Mouse (Mus musculus) midbrain, embryonic 16.5 days (tissue): Measurements from ENCODE around the gene Mtor. TPM values are rescaled to one million over a fixed set of nuclear protein-coding genes. Genes with fewer than 3 reads are reported as not detected.

Experiments used
- ATAC-seq: fragments of 200-750 bp; cut with Nextera tagmentation; 2 replicates; pipeline ENCODE4 v1.8.0; 2017; ENCODE audit warnings: moderate TSS enrichment
- H3K27ac ChIP-seq: fragments of 300-500 bp; sonication (generic); 2 replicates; pipeline ENCODE4 v1.5.1; 2014; ENCODE audit warnings: mild to moderate bottlenecking, low read length, mixed read lengths
- H3K27me3 ChIP-seq: fragments of 300-500 bp; sonication (generic); 2 replicates; pipeline ENCODE4 v1.6.1; 2014; ENCODE audit warnings: low read depth, low read length, mixed read lengths; ENCODE audit not compliant: control insufficient read depth, insufficient read depth
- H3K36me3 ChIP-seq: fragments of 300-500 bp; sonication (generic); 2 replicates; pipeline ENCODE4 v1.6.1; 2014; ENCODE audit warnings: mild to moderate bottlenecking, low read length, moderate library complexity, mixed read lengths; ENCODE audit not compliant: control insufficient read depth, insufficient read depth
- H3K4me1 ChIP-seq: fragments of 300-500 bp; sonication (generic); 2 replicates; pipeline ENCODE4 v1.6.1; 2014; ENCODE audit warnings: mild to moderate bottlenecking, low read length, mixed read lengths; ENCODE audit not compliant: control insufficient read depth, insufficient read depth
- H3K4me2 ChIP-seq: fragments of 300-500 bp; sonication (generic); 2 replicates; pipeline ENCODE4 v1.6.1; 2014; ENCODE audit warnings: mild to moderate bottlenecking, low read length, mixed read lengths
- H3K4me3 ChIP-seq: fragments of 300-500 bp; sonication (generic); 2 replicates; pipeline ENCODE4 v1.5.1; 2014; ENCODE audit warnings: low read depth, mild to moderate bottlenecking, low read length, moderate library complexity, mixed read lengths
- H3K9ac ChIP-seq: fragments of 300-500 bp; sonication (generic); 2 replicates; pipeline ENCODE4 v1.6.1; 2014; ENCODE audit warnings: low read depth, low read length, mixed read lengths
- H3K9me3 ChIP-seq: fragments of 300-500 bp; sonication (generic); replicated peaks from 2 replicates; pipeline ENCODE4 v1.6.1; 2014; ENCODE audit warnings: mild to moderate bottlenecking, low read length, mixed read lengths; ENCODE audit not compliant: control insufficient read depth, poor library complexity, severe bottlenecking
- WGBS: fragments of 180-500 bp; shearing (Covaris S2); extraction: QIAGEN DNeasy Blood & Tissue Kit; methylation state at CpG from one replicate; pipeline ENCODE4 v1.1.7; 2014; 5-methylcytosine and 5-hydroxymethylcytosine counted together
- polyA plus RNA-seq: library from polyadenylated mRNA; unstranded; fragments of >200 nt; fragmentation: Nextera tagmentation; extraction: Ambion mirVana; gene quantifications from 2 replicates; pipeline ENCODE4 v1.2.1, GENCODE M21; 2015

The Mtor gene
- polyA plus RNA-seq, 1 experiment from 2014 or later, result 23.0 TPM

DNA sequence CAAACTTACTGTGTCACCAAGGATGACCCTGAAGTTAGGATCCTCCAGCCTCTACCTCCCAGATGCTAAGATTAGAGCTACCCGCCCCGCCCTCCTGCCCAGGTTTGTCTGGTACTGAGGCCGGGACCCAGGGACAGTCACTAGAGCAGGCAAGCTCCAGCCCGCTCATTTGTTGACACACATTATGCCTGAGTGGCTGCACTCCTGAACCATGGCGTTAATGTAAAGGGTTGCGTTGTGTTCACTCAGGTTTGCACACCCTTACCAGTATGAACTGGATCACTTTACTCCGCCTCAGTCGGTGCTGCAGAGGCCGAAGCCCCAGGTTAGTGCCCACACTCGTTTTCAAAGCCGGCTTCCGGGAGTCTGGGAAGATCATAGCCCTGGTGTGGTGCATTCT lies 115.2 kb downstream of the Mtor start:
- 96% methylated on average over 12 of the region's 12 CpGs for WGBS
- Histone ChIP-seq H3K27me3 (no peaks in the 10 kb centered on the region), H3K9me3 (no peaks in the 10 kb centered on the region), H3K4me3 (no peak overlapping the region), H3K4me1 (peaks cover 5% of the 10 kb centered on the region), H3K4me2 (no peak overlapping the region), H3K27ac (no peak overlapping the region), H3K36me3 (peaks cover 66% of the 10 kb centered on the region), H3K9ac (no peak overlapping the region)
- ATAC-seq, result no peak

DNA sequence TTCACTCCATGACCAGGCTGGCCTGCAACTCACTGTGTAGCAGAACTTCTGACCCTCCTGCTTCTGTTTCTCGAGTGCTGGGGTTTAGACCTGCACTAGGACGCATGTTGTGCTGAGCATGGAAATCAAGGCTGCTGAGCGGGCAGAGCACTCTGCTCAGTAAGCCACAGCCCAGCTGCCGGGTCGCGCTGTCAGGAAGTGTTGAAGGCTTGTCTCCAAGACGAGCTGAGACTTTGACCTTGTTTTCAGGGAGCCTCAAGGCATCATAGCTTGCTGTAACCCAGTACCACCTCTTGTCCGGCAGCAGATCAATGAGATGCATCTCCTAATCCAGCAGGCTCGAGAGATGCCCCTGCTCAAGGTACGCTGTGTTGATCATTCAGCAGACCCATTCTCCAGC lies 121.7 kb downstream of the Mtor start:
- no peak overlapping the region for H3K9ac ChIP-seq
- WGBS, result 91% methylated on average over 10 of the region's 10 CpGs
- H3K4me1 ChIP-seq, result no peaks in the 10 kb centered on the region

DNA sequence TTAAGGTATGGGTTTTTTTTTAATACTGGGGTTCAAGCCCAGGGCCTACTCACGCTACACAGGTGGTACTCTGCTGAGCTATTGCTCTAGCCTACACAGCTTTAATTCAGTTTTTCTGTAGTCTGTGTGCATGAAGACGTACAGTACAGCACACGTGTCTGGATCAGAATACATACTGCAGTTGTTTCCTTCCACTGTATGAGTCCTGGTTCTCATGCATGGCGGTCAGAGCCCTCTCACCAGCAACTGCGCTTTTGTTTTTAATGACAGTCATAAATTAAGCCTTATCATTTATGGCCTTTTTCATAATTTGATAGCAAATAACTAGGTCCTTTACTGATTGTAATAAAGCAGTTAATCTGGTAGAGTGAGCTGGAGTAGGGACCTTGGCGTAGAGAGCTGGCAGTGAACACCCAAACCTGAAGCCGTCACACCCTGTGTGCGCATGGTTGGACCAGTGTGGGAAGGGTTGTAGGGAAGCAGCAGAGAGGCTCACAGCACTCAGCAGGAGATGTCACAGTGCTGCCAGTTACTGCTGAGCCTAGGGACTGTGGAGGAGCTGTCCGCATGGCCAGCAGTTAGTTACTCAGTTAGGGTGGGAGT lies 122.4 kb downstream of the Mtor start:
- no peak overlapping the region for H3K4me2 ChIP-seq
- ATAC-seq, result no peak
- H3K27me3 ChIP-seq, result no peaks in the 10 kb centered on the region
- WGBS, result 96% methylated on average over 9 of the region's 9 CpGs
- peaks cover 81% of the 10 kb centered on the region for H3K36me3 ChIP-seq
- H3K9ac ChIP-seq, result no peak overlapping the region
- no peak overlapping the region for H3K27ac ChIP-seq
- H3K4me3 ChIP-seq, result no peak overlapping the region
- no peaks in the 10 kb centered on the region for H3K4me1 ChIP-seq
- no peaks in the 10 kb centered on the region for H3K9me3 ChIP-seq

More for the DNA sequence above, 121.7 kb downstream of the Mtor start:
- no peak for ATAC-seq
- Histone ChIP-seq H3K27ac (no peak overlapping the region), H3K4me2 (no peak overlapping the region), H3K27me3 (no peaks in the 10 kb centered on the region), H3K4me3 (no peak overlapping the region), H3K36me3 (peaks cover 79% of the 10 kb centered on the region), H3K9me3 (no peaks in the 10 kb centered on the region)

DNA sequence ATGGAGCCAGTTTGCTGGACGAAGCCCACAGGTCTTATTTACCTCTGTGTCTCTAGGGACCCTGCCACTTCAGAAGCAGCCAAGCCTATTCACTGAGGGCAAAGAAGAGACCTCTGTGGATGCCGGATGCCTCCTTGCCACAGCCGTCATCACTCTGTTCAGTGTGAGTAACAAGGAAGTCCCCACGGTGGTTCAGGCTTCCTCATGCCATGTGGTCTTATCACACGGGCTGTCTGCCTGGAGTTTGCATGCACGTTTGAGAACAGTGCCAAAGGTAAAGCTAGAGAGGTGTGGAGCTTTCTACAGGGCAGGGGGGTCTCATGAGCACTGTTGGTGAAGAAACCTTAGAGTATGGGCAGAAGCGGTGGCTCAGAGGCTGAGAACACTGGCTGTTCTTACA lies 124.8 kb downstream of the Mtor start:
- WGBS, result 95% methylated on average over 7 of the region's 7 CpGs
- Histone ChIP-seq H3K9ac (no peak overlapping the region), H3K4me3 (no peak overlapping the region), H3K27ac (no peak overlapping the region), H3K27me3 (no peaks in the 10 kb centered on the region), H3K36me3 (peaks cover 76% of the 10 kb centered on the region), H3K4me1 (no peaks in the 10 kb centered on the region), H3K4me2 (no peak overlapping the region), H3K9me3 (no peaks in the 10 kb centered on the region)
- ATAC-seq, result no peak

DNA sequence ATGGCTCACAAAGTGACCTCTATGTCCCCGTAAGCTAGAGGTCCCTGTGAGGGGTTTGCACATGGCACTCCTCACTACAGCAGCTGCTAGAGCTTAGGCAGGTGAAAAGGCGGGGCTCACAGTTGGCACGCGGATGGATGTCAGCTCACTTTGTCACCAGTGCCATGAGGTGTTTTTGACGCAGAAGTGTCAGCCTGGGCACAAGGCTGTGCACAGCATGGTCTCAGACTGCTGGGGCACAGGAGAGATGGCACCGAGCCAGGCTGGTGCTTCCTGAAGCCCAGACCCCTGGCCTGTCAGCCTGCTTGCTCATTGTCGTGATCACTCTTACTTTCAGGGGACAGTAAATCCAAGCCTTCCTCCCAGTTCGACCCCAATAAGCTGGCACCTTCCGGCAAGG lies 132.4 kb downstream of the Mtor start:
- no peak overlapping the region for H3K4me3 ChIP-seq
- no peak overlapping the region for H3K9ac ChIP-seq
- ATAC-seq, result no peak
- no peaks in the 10 kb centered on the region for H3K4me1 ChIP-seq
- H3K27me3 ChIP-seq, result no peaks in the 10 kb centered on the region
- no peak overlapping the region for H3K4me2 ChIP-seq
- H3K9me3 ChIP-seq, result no peaks in the 10 kb centered on the region
- H3K36me3 ChIP-seq, result peaks cover 39% of the 10 kb centered on the region
- no peak overlapping the region for H3K27ac ChIP-seq
- 90% methylated on average over 9 of the region's 9 CpGs for WGBS

DNA sequence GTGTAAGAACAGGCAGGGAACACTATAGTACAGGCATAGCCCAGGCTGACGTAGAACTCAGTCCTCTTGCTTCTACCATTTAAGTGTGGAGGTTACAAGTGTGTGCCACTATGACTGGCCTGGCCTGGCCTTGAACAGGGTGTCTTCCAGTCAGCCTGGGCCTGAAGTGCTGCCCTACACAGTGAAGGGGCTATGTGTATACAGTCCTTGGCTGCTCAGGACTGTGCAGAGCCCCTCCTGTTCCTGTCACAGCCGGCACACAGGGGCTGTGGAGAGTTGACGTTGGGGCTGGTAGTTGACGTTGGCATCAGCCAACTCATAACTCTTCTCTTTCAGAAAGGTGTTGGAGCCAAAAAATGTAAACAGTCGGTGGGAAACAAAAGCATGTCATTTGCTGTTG lies 133.0 kb downstream of the Mtor start:
- WGBS, result 93% methylated on average over 5 of the region's 5 CpGs
- Histone ChIP-seq H3K27ac (no peak overlapping the region), H3K4me2 (no peak overlapping the region), H3K9ac (no peak overlapping the region), H3K27me3 (no peaks in the 10 kb centered on the region), H3K9me3 (no peaks in the 10 kb centered on the region), H3K36me3 (peaks cover 35% of the 10 kb centered on the region), H3K4me1 (no peaks in the 10 kb centered on the region), H3K4me3 (no peak overlapping the region)
- no peak for ATAC-seq

DNA sequence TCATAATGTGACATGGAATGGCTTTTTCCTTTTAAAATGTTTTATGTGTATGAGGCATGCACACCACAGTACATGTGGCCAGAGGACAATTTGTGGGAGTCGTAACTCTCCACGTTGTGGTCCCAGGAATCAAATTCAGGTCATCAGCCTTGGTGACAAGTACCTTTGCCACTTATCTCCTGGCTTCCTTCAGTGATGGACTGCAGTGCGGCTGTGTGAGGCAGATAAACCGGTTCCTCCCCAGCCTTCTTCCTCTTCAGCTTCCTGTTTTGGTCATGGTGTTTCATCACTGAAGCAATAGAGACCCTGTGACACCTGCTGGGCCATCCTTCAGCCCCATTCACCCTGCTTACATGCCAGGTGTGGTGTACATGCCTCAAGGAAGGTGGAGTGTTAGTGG lies 134.8 kb downstream of the Mtor start:
- no peak overlapping the region for H3K4me3 ChIP-seq
- WGBS, result 91% methylated on average over 4 of the region's 4 CpGs

DNA sequence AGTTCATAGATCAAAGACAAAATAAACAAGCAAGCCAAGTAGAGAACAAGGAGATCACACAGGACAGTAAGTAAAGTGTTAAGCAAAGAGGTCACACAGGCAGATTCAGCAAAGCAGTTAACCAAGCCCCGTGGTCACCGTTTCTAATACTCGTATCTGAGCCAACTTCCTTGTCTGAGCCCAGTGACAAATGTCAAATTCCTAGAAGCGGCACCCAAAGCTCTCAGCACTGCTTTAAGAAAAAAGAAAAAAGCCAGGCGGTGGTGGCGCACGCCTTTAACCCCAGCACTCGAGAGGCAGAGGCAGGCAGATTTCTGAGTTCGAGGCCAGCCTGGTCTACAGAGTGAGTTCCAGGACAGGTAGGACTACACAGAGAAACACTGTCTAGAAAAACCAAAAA lies 138.2 kb downstream of the Mtor start:
- Histone ChIP-seq H3K9ac (no peak overlapping the region), H3K4me1 (peaks cover 4% of the 10 kb centered on the region; the same call in 1 of the 2 replicates), H3K9me3 (no peaks in the 10 kb centered on the region), H3K4me3 (no peak overlapping the region), H3K36me3 (no peaks in the 10 kb centered on the region), H3K27me3 (no peaks in the 10 kb centered on the region), H3K4me2 (no peak overlapping the region), H3K27ac (no peak overlapping the region)
- WGBS, result 85% methylated on average over 9 of the region's 9 CpGs
- no peak for ATAC-seq

More for the DNA sequence above, 134.8 kb downstream of the Mtor start:
- ATAC-seq, result no peak
- Histone ChIP-seq H3K9me3 (no peaks in the 10 kb centered on the region), H3K27ac (no peak overlapping the region), H3K4me1 (no peaks in the 10 kb centered on the region), H3K4me2 (no peak overlapping the region), H3K27me3 (no peaks in the 10 kb centered on the region), H3K9ac (no peak overlapping the region), H3K36me3 (peaks cover 26% of the 10 kb centered on the region)

DNA sequence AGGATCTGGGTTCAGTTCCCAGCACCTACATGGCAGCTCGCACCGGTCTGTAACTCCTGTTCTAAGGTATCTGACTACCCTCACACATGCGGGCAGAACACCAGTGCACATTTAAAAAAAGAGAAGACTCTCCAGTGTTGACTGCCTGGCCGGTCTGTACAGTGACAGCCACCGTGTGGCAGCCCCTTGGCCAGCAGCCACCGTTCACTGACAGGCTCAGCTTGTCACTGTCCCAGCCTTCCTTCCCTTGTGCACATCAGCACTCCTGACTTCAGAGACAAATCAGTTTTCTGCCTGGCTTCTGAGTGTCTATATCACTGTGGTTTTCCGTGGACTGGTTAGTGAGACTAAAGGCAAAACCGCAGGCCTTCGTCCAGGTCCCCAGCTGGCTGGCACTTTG lies 140.4 kb downstream of the Mtor start:
- ATAC-seq, result no peak
- Histone ChIP-seq H3K9me3 (no peaks in the 10 kb centered on the region), H3K4me1 (peaks cover 16% of the 10 kb centered on the region), H3K36me3 (no peaks in the 10 kb centered on the region), H3K9ac (no peak overlapping the region), H3K4me3 (no peak overlapping the region), H3K4me2 (no peak overlapping the region), H3K27me3 (no peaks in the 10 kb centered on the region), H3K27ac (no peak overlapping the region)
- WGBS, result 84% methylated on average over 9 of the region's 9 CpGs
